Mouse (Mus musculus): Measurements from ENCODE around the gene Tlx2.

Tlx2 gene

DNA sequence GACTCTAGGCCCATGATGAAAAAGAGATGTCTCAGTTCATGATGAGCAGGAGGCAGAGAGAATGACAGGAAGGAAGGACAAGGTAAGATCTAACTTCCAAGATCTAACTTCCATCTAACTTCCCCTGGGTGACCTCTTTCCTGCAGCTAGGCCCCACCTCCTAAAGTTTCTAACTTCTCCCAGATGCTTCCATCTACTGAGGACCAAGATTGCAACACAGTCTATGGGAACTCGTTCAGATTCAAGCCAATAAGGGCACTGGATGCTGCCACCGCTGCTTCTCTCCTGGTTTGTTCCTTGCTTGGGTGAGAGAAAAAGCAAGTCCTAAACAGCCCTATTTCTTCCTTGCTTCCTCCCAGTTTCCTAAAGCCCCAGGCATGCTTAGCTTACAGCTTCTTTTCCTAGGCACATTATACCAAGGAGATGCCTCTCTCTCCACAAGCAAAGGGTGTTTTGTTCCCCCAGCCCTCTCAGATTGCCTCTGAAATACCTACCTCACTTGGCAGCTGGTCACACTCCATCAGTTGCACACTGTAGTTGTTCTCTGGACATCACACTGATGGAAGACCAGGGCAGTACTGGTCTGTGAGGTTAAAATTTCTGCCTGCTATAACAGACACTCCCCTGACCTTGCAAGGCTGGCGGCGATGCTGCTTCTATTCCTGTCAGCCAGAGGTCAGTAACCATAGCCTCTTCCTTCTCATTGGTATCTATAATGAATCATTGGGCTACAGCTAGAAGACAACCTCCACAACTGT is 49.1 kb downstream of the Tlx2 start:
- DNase-seq, result no peak

DNA sequence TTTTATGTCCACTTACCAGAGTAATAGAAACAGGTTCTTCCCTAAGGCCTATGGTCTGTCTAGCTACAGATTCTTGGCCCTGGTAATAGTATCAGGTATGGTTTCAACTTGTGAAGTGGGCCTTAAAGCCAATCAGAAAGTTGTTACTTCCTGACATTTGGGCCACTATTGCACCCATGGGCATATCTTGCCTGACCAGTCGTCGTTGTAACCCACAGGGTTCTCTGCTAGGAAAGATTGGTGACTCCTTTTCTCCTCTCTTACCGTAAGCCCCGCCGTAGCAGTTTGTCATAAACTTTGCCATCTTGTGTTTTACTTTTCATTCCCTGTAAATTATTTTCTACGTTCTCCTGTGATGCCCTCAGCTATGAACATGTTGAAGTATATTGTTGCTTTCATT is 50.0 kb downstream of the Tlx2 start:
- DNase-seq, result no peak

DNA sequence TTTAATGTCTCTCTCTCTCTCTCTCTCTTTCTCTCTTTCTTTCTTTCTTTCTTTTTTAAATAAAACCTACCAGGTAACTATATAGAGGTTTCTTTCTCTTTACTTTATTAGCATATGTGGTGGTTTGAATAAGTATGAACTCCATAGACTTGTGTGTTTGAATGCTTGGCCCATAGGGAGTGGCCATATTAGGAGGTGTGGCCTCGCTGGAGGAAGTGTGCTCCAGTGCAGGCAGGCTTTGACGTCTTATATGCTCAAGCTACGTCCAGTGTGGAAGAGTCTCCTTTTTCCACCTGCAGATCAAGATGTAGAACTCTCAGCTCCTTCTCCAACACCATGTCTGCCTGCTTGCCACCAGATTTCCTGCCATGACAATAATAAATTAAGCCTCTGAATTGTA is 51.0 kb downstream of the Tlx2 start:
- no peak for DNase-seq

All from embryo, embryonic 11 days (tissue).